Mouse (Mus musculus): ENCODE data around the gene Gm45711. TPM values are rescaled to one million over a fixed set of nuclear protein-coding genes. Genes with fewer than 3 reads are reported as not detected.
"Not testable (repeated sequence)": the region's sequence is repeated elsewhere in the genome, so short reads cannot be mapped to it uniquely, and the experiment has no call there.

The Gm45711 gene
- polyA plus RNA-seq, 1 experiment, result not detected

DNA sequence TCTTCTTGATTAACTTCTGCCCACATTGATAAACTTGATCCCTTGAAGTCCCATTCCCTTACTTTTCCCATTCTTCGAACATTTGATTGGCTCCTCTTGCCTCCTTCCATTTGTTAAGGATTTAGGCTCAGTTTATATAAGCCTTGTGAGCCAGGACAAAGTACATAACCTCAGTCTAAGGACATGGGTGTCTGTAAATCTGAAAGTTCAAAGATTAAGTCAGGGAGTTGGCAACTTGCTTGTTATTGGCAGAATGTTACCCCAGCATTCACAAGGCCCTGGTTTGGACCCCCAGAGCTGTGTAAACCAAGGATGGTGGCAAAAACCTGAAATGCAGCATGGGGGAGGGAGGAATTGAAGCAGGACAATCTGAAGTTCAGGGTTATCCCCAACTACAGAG, 15.5 kb downstream of the Gm45711 start:
- H3K27ac ChIP-seq (ENCODE audit: control insufficient read depth, insufficient read depth, low read depth, low read length, poor library complexity), result no peak overlapping the region
- no peak for TF ChIP-seq POLR2A (IDR thresholded peaks at IDR 0.05; ENCODE audit: borderline replicate concordance, control insufficient read depth, low read depth, low read length)
- no peak for TF ChIP-seq CTCF (IDR thresholded peaks at IDR 0.05; ENCODE audit: control insufficient read depth, insufficient read depth, low read length)
- H3K4me3 ChIP-seq (replicated peaks; ENCODE audit: control insufficient read depth, low read depth, low read length), result no peak overlapping the region
- H3K4me1 ChIP-seq (ENCODE audit: control insufficient read depth, insufficient read depth, low read length), result no peaks in the 10 kb centered on the region
- 67% methylated on average over 1 of the region's 1 CpGs for WGBS

- not testable (repeated sequence) for H3K4me3 ChIP-seq (replicated peaks; ENCODE audit: control insufficient read depth, low read depth, low read length); H3K27ac ChIP-seq (ENCODE audit: control insufficient read depth, insufficient read depth, low read depth, low read length, poor library complexity); H3K4me1 ChIP-seq (ENCODE audit: control insufficient read depth, insufficient read depth, low read length)
- 73% methylated on average over 12 of the region's 12 CpGs for WGBS
Observed at GRCm38 (mm10) chr8:104293081-104293480, 16.8 kb downstream of the Gm45711 start, which contains the start of gene Cmtm2a. Cmtm2a (minus strand) TSS chr8:104293181.

GRCm38 (mm10) chr8:104268937-104269440, 40.9 kb downstream of the Gm45711 start:
- no peak overlapping the region for H3K27ac ChIP-seq (ENCODE audit: control insufficient read depth, insufficient read depth, low read depth, low read length, poor library complexity)
- H3K4me1 ChIP-seq (ENCODE audit: control insufficient read depth, insufficient read depth, low read length), result no peaks in the 10 kb centered on the region
- TF ChIP-seq CTCF (IDR thresholded peaks at IDR 0.05; ENCODE audit: control insufficient read depth, insufficient read depth, low read length), result no peak
- H3K4me3 ChIP-seq (replicated peaks; ENCODE audit: control insufficient read depth, low read depth, low read length), result no peak overlapping the region
- 85% methylated on average over 6 of the region's 6 CpGs for WGBS

DNA sequence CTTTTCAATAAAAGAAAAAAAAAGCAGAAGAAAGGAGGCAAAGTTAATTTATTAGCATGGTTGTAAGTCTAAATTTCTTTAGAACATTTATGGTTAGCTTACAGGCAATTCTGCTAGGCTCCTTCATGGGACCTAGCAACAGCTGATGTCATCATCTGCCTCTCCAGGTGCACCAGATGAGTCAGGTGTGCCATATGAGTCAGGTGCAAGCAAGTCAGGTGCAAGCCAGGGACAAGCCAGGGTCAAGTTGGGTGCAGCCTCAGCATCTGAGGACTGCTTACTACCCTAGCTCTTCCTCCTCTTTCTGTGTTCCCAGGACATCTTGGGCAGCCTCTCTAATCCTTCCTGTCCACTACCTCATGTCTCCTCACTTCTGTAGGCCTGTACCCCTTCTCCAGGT, 41.5 kb downstream of the Gm45711 start:
- H3K4me1 ChIP-seq (ENCODE audit: control insufficient read depth, insufficient read depth, low read length), result no peaks in the 10 kb centered on the region
- TF ChIP-seq CTCF (IDR thresholded peaks at IDR 0.05; ENCODE audit: control insufficient read depth, insufficient read depth, low read length), result no peak
- TF ChIP-seq POLR2A (IDR thresholded peaks at IDR 0.05; ENCODE audit: borderline replicate concordance, control insufficient read depth, low read depth, low read length), result no peak
- no peak overlapping the region for H3K27ac ChIP-seq (ENCODE audit: control insufficient read depth, insufficient read depth, low read depth, low read length, poor library complexity)
- H3K4me3 ChIP-seq (replicated peaks; ENCODE audit: control insufficient read depth, low read depth, low read length), result no peak overlapping the region

DNA sequence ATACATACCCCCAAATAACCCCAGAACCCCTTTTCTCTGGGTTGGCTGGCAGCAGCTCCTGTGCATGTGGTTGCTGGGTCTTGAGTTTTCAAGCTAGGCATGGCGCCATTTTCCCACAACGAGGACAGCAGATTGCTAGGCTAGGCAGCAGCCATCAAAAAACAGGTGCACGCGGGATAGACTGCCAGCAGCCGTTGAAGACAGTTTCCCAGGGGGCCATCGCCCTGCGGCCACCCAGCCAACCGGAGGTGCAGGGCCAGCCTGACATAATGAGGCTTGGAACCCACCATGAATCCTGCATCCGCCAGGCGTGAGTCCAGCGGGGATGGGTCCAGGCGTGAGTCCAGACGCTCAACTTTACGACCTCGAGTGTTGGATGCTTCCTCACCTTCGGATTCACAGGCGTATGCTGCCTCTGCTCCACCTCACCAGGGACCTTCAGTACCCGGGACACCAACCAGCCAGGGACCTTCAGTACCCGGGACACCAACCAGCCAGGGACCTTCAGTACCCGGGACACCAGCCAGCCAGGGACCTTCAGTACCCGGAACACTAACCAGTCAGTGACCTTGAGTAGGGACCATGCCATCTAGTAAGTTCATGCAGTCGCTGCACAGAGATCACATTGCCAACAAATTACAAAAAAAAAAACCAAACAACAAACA, 45.5 kb downstream of the Gm45711 start:
- not testable (repeated sequence) for H3K4me1 ChIP-seq (ENCODE audit: control insufficient read depth, insufficient read depth, low read length); H3K4me3 ChIP-seq (replicated peaks; ENCODE audit: control insufficient read depth, low read depth, low read length); H3K27ac ChIP-seq (ENCODE audit: control insufficient read depth, insufficient read depth, low read depth, low read length, poor library complexity)
- 92% methylated on average over 22 of the region's 22 CpGs for WGBS

DNA sequence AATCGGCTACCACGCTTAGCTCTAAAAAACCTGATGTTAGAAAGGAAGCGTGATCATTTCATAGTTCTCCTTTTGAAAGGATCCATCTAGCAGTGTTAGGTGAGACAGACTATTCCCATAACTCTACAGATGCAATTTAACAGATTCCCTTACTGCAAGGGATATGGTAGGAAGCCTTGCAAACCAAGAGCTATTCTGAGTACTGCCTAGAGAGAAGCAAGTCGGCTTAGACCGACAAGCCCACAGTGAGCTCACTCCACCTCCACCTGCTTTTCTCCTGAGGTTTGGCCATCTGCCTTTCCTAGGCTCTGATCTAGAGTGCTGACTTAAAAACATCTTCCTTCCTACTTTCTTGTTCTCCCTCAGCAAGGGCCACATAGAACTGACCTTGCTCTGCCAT, 48.1 kb downstream of the Gm45711 start:
- H3K4me3 ChIP-seq (replicated peaks; ENCODE audit: control insufficient read depth, low read depth, low read length); H3K4me1 ChIP-seq (ENCODE audit: control insufficient read depth, insufficient read depth, low read length); H3K27ac ChIP-seq (ENCODE audit: control insufficient read depth, insufficient read depth, low read depth, low read length, poor library complexity): not testable (repeated sequence)
- 87% methylated on average over 5 of the region's 5 CpGs for WGBS

DNA sequence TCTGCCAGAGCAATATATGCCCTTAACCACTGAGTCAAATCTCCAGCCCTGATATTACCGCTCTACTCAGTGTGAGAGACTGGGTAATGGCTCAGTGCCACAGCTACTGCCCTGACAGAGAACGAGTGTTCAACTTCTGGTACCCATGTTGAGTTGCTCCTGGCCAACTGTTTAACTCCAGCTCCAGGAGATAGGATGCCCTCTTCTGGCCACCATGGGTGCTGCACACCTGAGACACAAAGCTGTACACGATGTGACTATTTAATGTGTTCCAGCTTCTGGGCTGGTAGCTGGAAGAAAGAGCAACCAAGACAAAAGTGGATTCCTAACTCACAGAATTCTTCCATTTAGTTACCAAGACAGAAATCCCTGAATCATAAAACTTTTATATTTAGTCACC, 56.9 kb downstream of the Gm45711 start:
- no peak overlapping the region for H3K4me3 ChIP-seq (replicated peaks; ENCODE audit: control insufficient read depth, low read depth, low read length)
- no peak overlapping the region for H3K27ac ChIP-seq (ENCODE audit: control insufficient read depth, insufficient read depth, low read depth, low read length, poor library complexity)
- H3K4me1 ChIP-seq (ENCODE audit: control insufficient read depth, insufficient read depth, low read length), result no peaks in the 10 kb centered on the region; the same call in 1 of the 2 replicates
- WGBS, result 50% methylated on average over 3 of the region's 3 CpGs
- TF ChIP-seq CTCF (IDR thresholded peaks at IDR 0.05; ENCODE audit: control insufficient read depth, insufficient read depth, low read length) (peak; percentile 90), POLR2A (IDR thresholded peaks at IDR 0.05; ENCODE audit: borderline replicate concordance, control insufficient read depth, low read depth, low read length) (no peak)

GRCm38 (mm10) chr8:104251461-104251860, 58.4 kb downstream of the Gm45711 start:
- Histone ChIP-seq H3K27ac (ENCODE audit: control insufficient read depth, insufficient read depth, low read depth, low read length, poor library complexity) (peak overlapping the region; percentile 54; the same call in 1 of the 2 replicates), H3K4me3 (replicated peaks; ENCODE audit: control insufficient read depth, low read depth, low read length) (peak overlapping the region; percentile 74), H3K4me1 (ENCODE audit: control insufficient read depth, insufficient read depth, low read length) (peaks cover 3% of the 10 kb centered on the region; the same call in 1 of the 2 replicates)
- under 1% methylated on average over 7 of the region's 7 CpGs for WGBS
- TF ChIP-seq POLR2A (IDR thresholded peaks at IDR 0.05; ENCODE audit: borderline replicate concordance, control insufficient read depth, low read depth, low read length) (no peak), CTCF (IDR thresholded peaks at IDR 0.05; ENCODE audit: control insufficient read depth, insufficient read depth, low read length) (no peak)
